Mouse (Mus musculus): Measurements from ENCODE around the gene Ppp1r27. TPM values are rescaled to one million over a fixed set of nuclear protein-coding genes. Genes with fewer than 3 reads are reported as not detected.

Gene Ppp1r27
- total and polyA plus RNA-seq, 2 experiments from 2014 or later, result not detected

GRCm38 (mm10) chr11:120535804-120536203 lies 15.1 kb downstream of the Ppp1r27 start:
- WGBS, result 73% methylated on average over 3 of the region's 3 CpGs
- H3K4me2 ChIP-seq (ENCODE audit: low read depth, low read length), result no peak overlapping the region
- no peak overlapping the region for H3K4me3 ChIP-seq (ENCODE audit: low read length)
- H3K4me1 ChIP-seq (ENCODE audit: insufficient read depth, low read length), result peaks cover 29% of the 10 kb centered on the region
- DNase-seq (ENCODE audit: low spot score) (no peak), ATAC-seq (no peak)
- peaks cover 23% of the 10 kb centered on the region for H3K27me3 ChIP-seq (ENCODE audit: insufficient read depth, low read length)
- no peaks in the 10 kb centered on the region for H3K36me3 ChIP-seq (ENCODE audit: insufficient read depth, low read length)
- no peak for TF ChIP-seq CTCF (IDR thresholded peaks at IDR 0.05; ENCODE audit: low read depth)
- no peak overlapping the region for H3K9ac ChIP-seq (replicated peaks; ENCODE audit: low read length)
- H3K9me3 ChIP-seq (ENCODE audit: low read length), result no peaks in the 10 kb centered on the region
- no peak overlapping the region for H3K27ac ChIP-seq

GRCm38 (mm10) chr11:120535145-120535544 lies 15.8 kb downstream of the Ppp1r27 start:
- Histone ChIP-seq H3K9me3 (ENCODE audit: low read length) (no peaks in the 10 kb centered on the region), H3K9ac (replicated peaks; ENCODE audit: low read length) (no peak overlapping the region), H3K27ac (no peak overlapping the region), H3K4me1 (ENCODE audit: insufficient read depth, low read length) (peaks cover 32% of the 10 kb centered on the region), H3K36me3 (ENCODE audit: insufficient read depth, low read length) (no peaks in the 10 kb centered on the region), H3K4me2 (ENCODE audit: low read depth, low read length) (no peak overlapping the region), H3K4me3 (ENCODE audit: low read length) (no peak overlapping the region), H3K27me3 (ENCODE audit: insufficient read depth, low read length) (peaks cover 30% of the 10 kb centered on the region)
- DNase-seq (ENCODE audit: low spot score) (no peak), ATAC-seq (no peak)
- TF ChIP-seq CTCF (IDR thresholded peaks at IDR 0.05; ENCODE audit: low read depth), result no peak
- WGBS, result 67% methylated on average over 3 of the region's 3 CpGs

- TF ChIP-seq CTCF (IDR thresholded peaks at IDR 0.05; ENCODE audit: low read depth), result no peak
- H3K27me3 ChIP-seq (ENCODE audit: insufficient read depth, low read length), result peaks cover 39% of the 10 kb centered on the region
- peaks cover 22% of the 10 kb centered on the region for H3K4me1 ChIP-seq (ENCODE audit: insufficient read depth, low read length)
- H3K9ac ChIP-seq (replicated peaks; ENCODE audit: low read length), result no peak overlapping the region
- H3K36me3 ChIP-seq (ENCODE audit: insufficient read depth, low read length), result no peaks in the 10 kb centered on the region
- H3K9me3 ChIP-seq (ENCODE audit: low read length), result no peaks in the 10 kb centered on the region
- 84% methylated on average over 8 of the region's 8 CpGs for WGBS
- no peak for DNase-seq (ENCODE audit: low spot score)
- H3K27ac ChIP-seq, result no peak overlapping the region
- ATAC-seq, result no peak
- no peak overlapping the region for H3K4me2 ChIP-seq (ENCODE audit: low read depth, low read length)
- H3K4me3 ChIP-seq (ENCODE audit: low read length), result no peak overlapping the region
Measured at GRCm38 (mm10) chr11:120534093-120534492, 16.8 kb downstream of the Ppp1r27 start.

- WGBS, result 28% methylated on average over 9 of the region's 9 CpGs
- Histone ChIP-seq H3K9ac (replicated peaks; ENCODE audit: low read length) (no peak overlapping the region), H3K36me3 (ENCODE audit: insufficient read depth, low read length) (no peaks in the 10 kb centered on the region), H3K4me3 (ENCODE audit: low read length) (0 out of 2 replicates have a peak overlapping the region, but pooled peaks have one; percentile 34), H3K4me1 (ENCODE audit: insufficient read depth, low read length) (0 out of 2 replicates have a peak, but pooled peaks cover 10% of the 10 kb centered on the region), H3K27me3 (ENCODE audit: insufficient read depth, low read length) (peaks cover 54% of the 10 kb centered on the region), H3K4me2 (ENCODE audit: low read depth, low read length) (no peak overlapping the region), H3K9me3 (ENCODE audit: low read length) (no peaks in the 10 kb centered on the region), H3K27ac (no peak overlapping the region)
- DNase-seq (ENCODE audit: low spot score), result no peak
- no peak for ATAC-seq
- no peak for TF ChIP-seq CTCF (IDR thresholded peaks at IDR 0.05; ENCODE audit: low read depth)
Measured at GRCm38 (mm10) chr11:120531646-120532045, 19.3 kb downstream of the Ppp1r27 start.

GRCm38 (mm10) chr11:120530085-120530964 lies 20.6 kb downstream of the Ppp1r27 start, which contains the start of gene Gcgr:
Gene Gcgr (plus strand): TSS chr11:120530699.
- 0 out of 2 replicates have a peak, but pooled peaks cover 10% of the 10 kb centered on the region for H3K4me1 ChIP-seq (ENCODE audit: insufficient read depth, low read length)
- H3K36me3 ChIP-seq (ENCODE audit: insufficient read depth, low read length), result no peaks in the 10 kb centered on the region
- no peak within 1 kb of the TSS for H3K27ac ChIP-seq
- WGBS, result 9% methylated on average over 50 of the region's 62 CpGs
- peak within 1 kb of the TSS; percentile 34 for H3K4me3 ChIP-seq (ENCODE audit: low read length)
- H3K9ac ChIP-seq (replicated peaks; ENCODE audit: low read length), result peak within 1 kb of the TSS; percentile 35; the same call in 1 of the 2 replicates
- peak within 1 kb of the TSS; percentile 60 for H3K4me2 ChIP-seq (ENCODE audit: low read depth, low read length)
- no peaks in the 10 kb centered on the region for H3K9me3 ChIP-seq (ENCODE audit: low read length)
- peaks cover 54% of the 10 kb centered on the region for H3K27me3 ChIP-seq (ENCODE audit: insufficient read depth, low read length)
- TF ChIP-seq CTCF (IDR thresholded peaks at IDR 0.05; ENCODE audit: low read depth), result no peak
- ATAC-seq (0 out of 2 replicates have a peak, but pooled peaks have one; percentile 29), DNase-seq (ENCODE audit: low spot score) (peak; percentile 16)

GRCm38 (mm10) chr11:120528903-120529302 lies 22.0 kb downstream of the Ppp1r27 start:
- Histone ChIP-seq H3K4me1 (ENCODE audit: insufficient read depth, low read length) (0 out of 2 replicates have a peak, but pooled peaks cover 10% of the 10 kb centered on the region), H3K4me2 (ENCODE audit: low read depth, low read length) (no peak overlapping the region), H3K27ac (no peak overlapping the region), H3K27me3 (ENCODE audit: insufficient read depth, low read length) (peaks cover 54% of the 10 kb centered on the region), H3K36me3 (ENCODE audit: insufficient read depth, low read length) (no peaks in the 10 kb centered on the region), H3K9ac (replicated peaks; ENCODE audit: low read length) (no peak overlapping the region), H3K9me3 (ENCODE audit: low read length) (no peaks in the 10 kb centered on the region), H3K4me3 (ENCODE audit: low read length) (no peak overlapping the region)
- WGBS, result 64% methylated on average over 4 of the region's 4 CpGs
- ATAC-seq (no peak), DNase-seq (ENCODE audit: low spot score) (no peak)
- no peak for TF ChIP-seq CTCF (IDR thresholded peaks at IDR 0.05; ENCODE audit: low read depth)

Data from hindbrain, postnatal 0 days (tissue).